Mouse (Mus musculus): ENCODE data around the gene Tlx3. TPM values are rescaled to one million over a fixed set of nuclear protein-coding genes. Genes with fewer than 3 reads are reported as not detected.

Tlx3 gene
- polyA plus RNA-seq, 1 experiment from 2014 or later = not detected

- no peak overlapping the region for H3K27ac ChIP-seq (ENCODE audit: low read length)
- under 1% methylated on average over 45 of the region's 45 CpGs for WGBS
- H3K4me3 ChIP-seq (replicated peaks; ENCODE audit: low read length) = peak overlapping the region; percentile 26; the same call in 1 of the 2 replicates
- H3K9me3 ChIP-seq (ENCODE audit: control insufficient read depth, low read length) = peaks cover 5% of the 10 kb centered on the region; the same call in 1 of the 2 replicates
- H3K27me3 ChIP-seq (replicated peaks; ENCODE audit: control insufficient read depth, insufficient read depth, low read length) = peaks cover 78% of the 10 kb centered on the region
- H3K4me2 ChIP-seq (ENCODE audit: low read length) = peak overlapping the region; percentile 38; the same call in 1 of the 2 replicates
- no peaks in the 10 kb centered on the region for H3K36me3 ChIP-seq (ENCODE audit: control insufficient read depth, insufficient read depth)
- peaks cover 31% of the 10 kb centered on the region for H3K4me1 ChIP-seq (replicated peaks; ENCODE audit: control insufficient read depth, insufficient read depth, low read length)
- no peak overlapping the region for H3K9ac ChIP-seq (replicated peaks; ENCODE audit: low read depth, low read length)
- ATAC-seq = no peak
These were observed 3.3 kb downstream of the Tlx3 start for GRCm38 (mm10) chr11:33199906-33200763.

GRCm38 (mm10) chr11:33199117-33199514, 4.3 kb downstream of the Tlx3 start:
- no peak overlapping the region for H3K9ac ChIP-seq (replicated peaks; ENCODE audit: low read depth, low read length)
- no peak overlapping the region for H3K27ac ChIP-seq (ENCODE audit: low read length)
- WGBS = 2% methylated on average over 15 of the region's 15 CpGs
- no peak overlapping the region for H3K4me3 ChIP-seq (replicated peaks; ENCODE audit: low read length)
- peaks cover 31% of the 10 kb centered on the region for H3K4me1 ChIP-seq (replicated peaks; ENCODE audit: control insufficient read depth, insufficient read depth, low read length)
- H3K27me3 ChIP-seq (replicated peaks; ENCODE audit: control insufficient read depth, insufficient read depth, low read length) = peaks cover 80% of the 10 kb centered on the region
- no peaks in the 10 kb centered on the region for H3K36me3 ChIP-seq (ENCODE audit: control insufficient read depth, insufficient read depth)
- peaks cover 5% of the 10 kb centered on the region; the same call in 1 of the 2 replicates for H3K9me3 ChIP-seq (ENCODE audit: control insufficient read depth, low read length)
- ATAC-seq = no peak
- no peak overlapping the region for H3K4me2 ChIP-seq (ENCODE audit: low read length)

GRCm38 (mm10) chr11:33198351-33199116, 4.9 kb downstream of the Tlx3 start:
- H3K9ac ChIP-seq (replicated peaks; ENCODE audit: low read depth, low read length) = no peak overlapping the region
- peaks cover 29% of the 10 kb centered on the region for H3K4me1 ChIP-seq (replicated peaks; ENCODE audit: control insufficient read depth, insufficient read depth, low read length)
- H3K36me3 ChIP-seq (ENCODE audit: control insufficient read depth, insufficient read depth) = no peaks in the 10 kb centered on the region
- H3K27ac ChIP-seq (ENCODE audit: low read length) = no peak overlapping the region
- H3K4me3 ChIP-seq (replicated peaks; ENCODE audit: low read length) = no peak overlapping the region
- WGBS = 14% methylated on average over 22 of the region's 22 CpGs
- no peak overlapping the region for H3K4me2 ChIP-seq (ENCODE audit: low read length)
- no peak for ATAC-seq
- H3K9me3 ChIP-seq (ENCODE audit: control insufficient read depth, low read length) = peaks cover 5% of the 10 kb centered on the region; the same call in 1 of the 2 replicates
- H3K27me3 ChIP-seq (replicated peaks; ENCODE audit: control insufficient read depth, insufficient read depth, low read length) = peaks cover 83% of the 10 kb centered on the region

GRCm38 (mm10) chr11:33197673-33198072, 5.7 kb downstream of the Tlx3 start:
- ATAC-seq = no peak
- H3K4me2 ChIP-seq (ENCODE audit: low read length) = no peak overlapping the region

GRCm38 (mm10) chr11:33197133-33197514, 6.3 kb downstream of the Tlx3 start:
- ATAC-seq = no peak
- Histone ChIP-seq H3K9me3 (ENCODE audit: control insufficient read depth, low read length) (peaks cover 5% of the 10 kb centered on the region; the same call in 1 of the 2 replicates), H3K4me3 (replicated peaks; ENCODE audit: low read length) (no peak overlapping the region), H3K9ac (replicated peaks; ENCODE audit: low read depth, low read length) (no peak overlapping the region), H3K36me3 (ENCODE audit: control insufficient read depth, insufficient read depth) (no peaks in the 10 kb centered on the region), H3K4me1 (replicated peaks; ENCODE audit: control insufficient read depth, insufficient read depth, low read length) (peaks cover 19% of the 10 kb centered on the region), H3K27me3 (replicated peaks; ENCODE audit: control insufficient read depth, insufficient read depth, low read length) (peaks cover 79% of the 10 kb centered on the region), H3K27ac (ENCODE audit: low read length) (no peak overlapping the region), H3K4me2 (ENCODE audit: low read length) (no peak overlapping the region)
- 21% methylated on average over 13 of the region's 13 CpGs for WGBS

More at GRCm38 (mm10) chr11:33197673-33198072, 5.7 kb downstream of the Tlx3 start:
- H3K9ac ChIP-seq (replicated peaks; ENCODE audit: low read depth, low read length) = no peak overlapping the region
- no peak overlapping the region for H3K4me3 ChIP-seq (replicated peaks; ENCODE audit: low read length)
- peaks cover 82% of the 10 kb centered on the region for H3K27me3 ChIP-seq (replicated peaks; ENCODE audit: control insufficient read depth, insufficient read depth, low read length)
- no peak overlapping the region for H3K27ac ChIP-seq (ENCODE audit: low read length)
- peaks cover 5% of the 10 kb centered on the region; the same call in 1 of the 2 replicates for H3K9me3 ChIP-seq (ENCODE audit: control insufficient read depth, low read length)
- no peaks in the 10 kb centered on the region for H3K36me3 ChIP-seq (ENCODE audit: control insufficient read depth, insufficient read depth)
- H3K4me1 ChIP-seq (replicated peaks; ENCODE audit: control insufficient read depth, insufficient read depth, low read length) = peaks cover 20% of the 10 kb centered on the region
- WGBS = 9% methylated on average over 15 of the region's 15 CpGs

GRCm38 (mm10) chr11:33196447-33197132, 6.8 kb downstream of the Tlx3 start:
- WGBS = 3% methylated on average over 24 of the region's 24 CpGs
- Histone ChIP-seq H3K4me3 (replicated peaks; ENCODE audit: low read length) (no peak overlapping the region), H3K36me3 (ENCODE audit: control insufficient read depth, insufficient read depth) (no peaks in the 10 kb centered on the region), H3K27ac (ENCODE audit: low read length) (no peak overlapping the region), H3K27me3 (replicated peaks; ENCODE audit: control insufficient read depth, insufficient read depth, low read length) (peaks cover 77% of the 10 kb centered on the region), H3K4me1 (replicated peaks; ENCODE audit: control insufficient read depth, insufficient read depth, low read length) (peaks cover 17% of the 10 kb centered on the region), H3K9ac (replicated peaks; ENCODE audit: low read depth, low read length) (no peak overlapping the region), H3K4me2 (ENCODE audit: low read length) (no peak overlapping the region), H3K9me3 (ENCODE audit: control insufficient read depth, low read length) (peaks cover 5% of the 10 kb centered on the region; the same call in 1 of the 2 replicates)
- ATAC-seq = no peak

- H3K9ac ChIP-seq (replicated peaks; ENCODE audit: low read depth, low read length) = no peak overlapping the region
- H3K36me3 ChIP-seq (ENCODE audit: control insufficient read depth, insufficient read depth) = no peaks in the 10 kb centered on the region
- peaks cover 5% of the 10 kb centered on the region; the same call in 1 of the 2 replicates for H3K9me3 ChIP-seq (ENCODE audit: control insufficient read depth, low read length)
- peaks cover 10% of the 10 kb centered on the region for H3K4me1 ChIP-seq (replicated peaks; ENCODE audit: control insufficient read depth, insufficient read depth, low read length)
- H3K4me2 ChIP-seq (ENCODE audit: low read length) = no peak overlapping the region
- ATAC-seq = peak; percentile 13; the same call in 1 of the 2 replicates
- under 1% methylated on average over 25 of the region's 25 CpGs for WGBS
- H3K27me3 ChIP-seq (replicated peaks; ENCODE audit: control insufficient read depth, insufficient read depth, low read length) = peaks cover 76% of the 10 kb centered on the region
- H3K27ac ChIP-seq (ENCODE audit: low read length) = no peak overlapping the region
- no peak overlapping the region for H3K4me3 ChIP-seq (replicated peaks; ENCODE audit: low read length)
These were observed 7.6 kb downstream of the Tlx3 start for GRCm38 (mm10) chr11:33195531-33196446.

GRCm38 (mm10) chr11:33195061-33195460, 8.3 kb downstream of the Tlx3 start:
- H3K36me3 ChIP-seq (ENCODE audit: control insufficient read depth, insufficient read depth) = no peaks in the 10 kb centered on the region
- H3K27me3 ChIP-seq (replicated peaks; ENCODE audit: control insufficient read depth, insufficient read depth, low read length) = peaks cover 76% of the 10 kb centered on the region
- no peak overlapping the region for H3K4me2 ChIP-seq (ENCODE audit: low read length)
- H3K4me1 ChIP-seq (replicated peaks; ENCODE audit: control insufficient read depth, insufficient read depth, low read length) = 0 out of 2 replicates have a peak, but pooled peaks cover 3% of the 10 kb centered on the region
- no peak overlapping the region for H3K27ac ChIP-seq (ENCODE audit: low read length)
- no peak overlapping the region for H3K4me3 ChIP-seq (replicated peaks; ENCODE audit: low read length)
- ATAC-seq = no peak
- H3K9me3 ChIP-seq (ENCODE audit: control insufficient read depth, low read length) = peaks cover 5% of the 10 kb centered on the region; the same call in 1 of the 2 replicates
- H3K9ac ChIP-seq (replicated peaks; ENCODE audit: low read depth, low read length) = no peak overlapping the region
- WGBS = 11% methylated on average over 7 of the region's 7 CpGs

Data from forebrain, embryonic 16.5 days (tissue).